Mouse (Mus musculus): ENCODE measurements around the gene Atp1b4. TPM values are rescaled to one million over a fixed set of nuclear protein-coding genes. Genes with fewer than 3 reads are reported as not detected.
"Not testable (repeated sequence)": the region's sequence is repeated elsewhere in the genome, so short reads cannot be mapped to it uniquely, and the experiment has no call there.

The Atp1b4 gene
- polyA plus RNA-seq, 1 experiment from 2014 or later: not detected

GRCm38 (mm10) chrX:38364621-38365020 is 48.6 kb downstream of the Atp1b4 start:
- not testable (repeated sequence) for H3K36me3 ChIP-seq (ENCODE audit: control insufficient read depth, insufficient read depth, low read length); H3K27me3 ChIP-seq (replicated peaks; ENCODE audit: control insufficient read depth, insufficient read depth, low read length); H3K9ac ChIP-seq (ENCODE audit: low read depth, low read length); DNase-seq (ENCODE audit: low spot score); H3K4me1 ChIP-seq (replicated peaks; ENCODE audit: control insufficient read depth, insufficient read depth, low read length); H3K9me3 ChIP-seq (ENCODE audit: control insufficient read depth, low read length); H3K4me3 ChIP-seq (ENCODE audit: low read depth, low read length); H3K27ac ChIP-seq (ENCODE audit: low read depth, low read length); ATAC-seq (replicated peaks; ENCODE audit: low FRiP score); H3K4me2 ChIP-seq
- WGBS: 45% methylated on average over 1 of the region's 1 CpGs

- DNase-seq (ENCODE audit: low spot score); H3K4me2 ChIP-seq; H3K27me3 ChIP-seq (replicated peaks; ENCODE audit: control insufficient read depth, insufficient read depth, low read length); H3K36me3 ChIP-seq (ENCODE audit: control insufficient read depth, insufficient read depth, low read length); H3K4me3 ChIP-seq (ENCODE audit: low read depth, low read length); H3K27ac ChIP-seq (ENCODE audit: low read depth, low read length); H3K4me1 ChIP-seq (replicated peaks; ENCODE audit: control insufficient read depth, insufficient read depth, low read length); H3K9ac ChIP-seq (ENCODE audit: low read depth, low read length); ATAC-seq (replicated peaks; ENCODE audit: low FRiP score); H3K9me3 ChIP-seq (ENCODE audit: control insufficient read depth, low read length): not testable (repeated sequence)
- WGBS: 73% methylated on average over 1 of the region's 1 CpGs
Observed at GRCm38 (mm10) chrX:38373169-38373568, 57.2 kb downstream of the Atp1b4 start.

Other genes with a start within 250 kb of the Atp1b4 start
- not detected in 2 replicates for gene Rhox10, start 249.7 kb upstream of the Atp1b4 start, polyA plus RNA-seq (2014; fragmentation: Nextera tagmentation; extraction: Ambion mirVana)
- not detected in 2 replicates for gene Rhox11, start 231.0 kb upstream of the Atp1b4 start, polyA plus RNA-seq (2014; fragmentation: Nextera tagmentation; extraction: Ambion mirVana)
- not detected in 2 replicates for gene Rhox12, start 205.3 kb upstream of the Atp1b4 start, polyA plus RNA-seq (2014; fragmentation: Nextera tagmentation; extraction: Ambion mirVana)
- not detected in 2 replicates for gene Rhox13, start 195.0 kb upstream of the Atp1b4 start, polyA plus RNA-seq (2014; fragmentation: Nextera tagmentation; extraction: Ambion mirVana)
- gene Zbtb33, start 126.4 kb upstream of the Atp1b4 start, polyA plus RNA-seq (2014; fragmentation: Nextera tagmentation; extraction: Ambion mirVana): 3.2 and 4.3 TPM in 2 replicates
- 11.4 and 11.5 TPM in 2 replicates for gene Tmem255a, start 63.7 kb upstream of the Atp1b4 start, polyA plus RNA-seq (2014; fragmentation: Nextera tagmentation; extraction: Ambion mirVana)
- 76.0 and 81.4 TPM in 2 replicates for gene Lamp2, start 140.3 kb downstream of the Atp1b4 start, polyA plus RNA-seq (2014; fragmentation: Nextera tagmentation; extraction: Ambion mirVana)

Data from liver, embryonic 11.5 days (tissue).